Mouse (Mus musculus): ENCODE measurements around the gene Tnni1. TPM values are rescaled to one million over a fixed set of nuclear protein-coding genes. Genes with fewer than 3 reads are reported as not detected.

Tnni1 gene
- polyA plus RNA-seq, 1 experiment from 2014 or later = 89.0 TPM

DNA sequence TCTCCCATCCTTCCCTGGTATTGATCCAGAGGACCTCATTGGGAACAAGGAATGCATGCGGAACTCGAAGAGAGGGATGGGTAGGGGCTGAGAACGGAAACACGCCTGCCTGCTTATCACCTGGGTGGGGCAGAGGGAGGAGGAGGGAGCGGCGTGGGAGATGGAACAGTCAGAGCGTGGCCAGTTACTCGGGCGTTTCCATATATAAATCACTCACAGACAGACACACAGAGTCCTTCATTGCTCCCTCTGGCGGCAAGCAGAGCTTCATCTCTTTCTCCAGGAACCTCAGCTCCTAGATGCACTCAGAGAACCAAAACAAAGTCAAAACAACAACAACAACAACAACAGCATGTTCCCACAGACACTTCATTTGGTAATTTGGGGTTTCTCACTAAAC is 9.5 kb downstream of the Tnni1 start:
- H3K4me3 ChIP-seq (replicated peaks) = no peak overlapping the region
- no peak overlapping the region for H3K27ac ChIP-seq
- peaks cover 4% of the 10 kb centered on the region for H3K4me1 ChIP-seq (replicated peaks)
- no peak overlapping the region for H3K9ac ChIP-seq (replicated peaks)
- peaks cover 13% of the 10 kb centered on the region for H3K27me3 ChIP-seq
- no peak for ATAC-seq (ENCODE audit: insufficient number of reproducible peaks, insufficient read depth, low FRiP score, low TSS enrichment, low read depth)
- H3K9me3 ChIP-seq = no peaks in the 10 kb centered on the region
- H3K4me2 ChIP-seq = 0 out of 2 replicates have a peak overlapping the region, but pooled peaks have one; percentile 27
- WGBS = 31% methylated on average over 10 of the region's 10 CpGs
- no peaks in the 10 kb centered on the region for H3K36me3 ChIP-seq

- no peak overlapping the region for H3K4me2 ChIP-seq
- H3K27ac ChIP-seq = no peak overlapping the region
- H3K36me3 ChIP-seq = no peaks in the 10 kb centered on the region
- H3K9me3 ChIP-seq = no peaks in the 10 kb centered on the region
- peaks cover 14% of the 10 kb centered on the region for H3K4me1 ChIP-seq (replicated peaks)
- peaks cover 24% of the 10 kb centered on the region for H3K27me3 ChIP-seq
- WGBS = 9% methylated on average over 5 of the region's 5 CpGs
- no peak overlapping the region for H3K9ac ChIP-seq (replicated peaks)
- ATAC-seq (ENCODE audit: insufficient number of reproducible peaks, insufficient read depth, low FRiP score, low TSS enrichment, low read depth) = no peak
- no peak overlapping the region for H3K4me3 ChIP-seq (replicated peaks)
These were observed 10.6 kb downstream of the Tnni1 start for GRCm38 (mm10) chr1:135789815-135790214.

DNA sequence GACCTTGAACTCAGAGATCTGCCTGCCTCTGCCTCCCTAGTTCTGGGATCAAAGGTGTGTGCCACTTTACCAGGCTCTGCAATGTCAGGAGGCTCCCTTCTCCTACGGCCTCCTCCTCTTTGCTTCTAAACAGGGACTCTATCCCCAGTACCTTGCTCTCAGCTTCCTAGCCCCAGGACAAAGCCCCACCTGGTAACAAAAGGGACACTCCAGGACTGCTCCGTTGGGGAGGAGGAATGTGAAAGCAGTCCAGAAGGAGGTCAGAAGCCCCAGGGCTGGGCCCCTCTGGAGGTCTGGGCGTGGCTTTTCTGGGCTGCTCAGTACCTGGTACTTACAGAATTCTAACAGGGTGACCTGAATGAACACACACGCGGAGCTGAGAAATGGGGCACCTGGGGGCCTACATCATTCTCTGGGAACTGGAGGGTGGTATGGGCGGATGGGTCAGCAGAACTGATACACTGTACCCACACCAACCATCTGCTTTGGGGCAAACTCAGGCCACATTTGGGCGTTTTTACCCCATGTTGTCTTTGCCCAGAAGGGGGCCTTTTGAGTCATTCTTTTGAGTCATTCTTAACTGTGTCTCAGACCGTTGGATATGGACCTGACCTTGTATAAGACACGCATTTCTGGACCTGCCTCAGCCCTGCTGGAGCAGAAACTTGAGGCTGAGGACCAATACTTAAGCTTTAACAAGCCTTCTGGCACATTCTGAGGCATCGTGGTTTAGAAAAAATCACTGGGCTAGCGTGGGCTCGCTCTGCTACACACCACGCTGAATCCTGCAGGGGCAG is 13.1 kb downstream of the Tnni1 start:
- Histone ChIP-seq H3K27ac (no peak overlapping the region), H3K27me3 (peaks cover 35% of the 10 kb centered on the region), H3K4me2 (no peak overlapping the region), H3K9me3 (no peaks in the 10 kb centered on the region), H3K9ac (replicated peaks) (no peak overlapping the region), H3K36me3 (no peaks in the 10 kb centered on the region), H3K4me1 (replicated peaks) (peaks cover 15% of the 10 kb centered on the region), H3K4me3 (replicated peaks) (no peak overlapping the region)
- no peak for ATAC-seq (ENCODE audit: insufficient number of reproducible peaks, insufficient read depth, low FRiP score, low TSS enrichment, low read depth)
- WGBS = 67% methylated on average over 13 of the region's 13 CpGs

- no peak overlapping the region for H3K27ac ChIP-seq
- peak overlapping the region; percentile 26 for H3K4me3 ChIP-seq (replicated peaks)
- H3K36me3 ChIP-seq = no peaks in the 10 kb centered on the region
- H3K9ac ChIP-seq (replicated peaks) = no peak overlapping the region
- peak; percentile 24; the same call in 1 of the 2 replicates for ATAC-seq (ENCODE audit: insufficient number of reproducible peaks, insufficient read depth, low FRiP score, low TSS enrichment, low read depth)
- H3K9me3 ChIP-seq = no peaks in the 10 kb centered on the region
- peaks cover 35% of the 10 kb centered on the region for H3K27me3 ChIP-seq
- H3K4me1 ChIP-seq (replicated peaks) = peaks cover 15% of the 10 kb centered on the region
- peak overlapping the region; percentile 50 for H3K4me2 ChIP-seq
- WGBS = 13% methylated on average over 27 of the region's 27 CpGs
These were observed 14.4 kb downstream of the Tnni1 start for GRCm38 (mm10) chr1:135793370-135794215.

- peak overlapping the region; percentile 26; the same call in 1 of the 2 replicates for H3K4me3 ChIP-seq (replicated peaks)
- no peaks in the 10 kb centered on the region for H3K9me3 ChIP-seq
- H3K4me1 ChIP-seq (replicated peaks) = peaks cover 24% of the 10 kb centered on the region
- H3K36me3 ChIP-seq = no peaks in the 10 kb centered on the region
- H3K27me3 ChIP-seq = peaks cover 35% of the 10 kb centered on the region
- H3K4me2 ChIP-seq = peak overlapping the region; percentile 50
- peak; percentile 45; the same call in 1 of the 2 replicates for ATAC-seq (ENCODE audit: insufficient number of reproducible peaks, insufficient read depth, low FRiP score, low TSS enrichment, low read depth)
- no peak overlapping the region for H3K27ac ChIP-seq
- no peak overlapping the region for H3K9ac ChIP-seq (replicated peaks)
- WGBS = 31% methylated on average over 20 of the region's 20 CpGs
These were observed 15.2 kb downstream of the Tnni1 start for GRCm38 (mm10) chr1:135794216-135795134.

GRCm38 (mm10) chr1:135798492-135798891 is 19.3 kb downstream of the Tnni1 start:
- Histone ChIP-seq H3K36me3 (no peaks in the 10 kb centered on the region), H3K4me1 (replicated peaks) (peaks cover 38% of the 10 kb centered on the region), H3K4me3 (replicated peaks) (no peak overlapping the region), H3K9ac (replicated peaks) (no peak overlapping the region), H3K9me3 (no peaks in the 10 kb centered on the region), H3K27me3 (peaks cover 24% of the 10 kb centered on the region), H3K4me2 (no peak overlapping the region), H3K27ac (0 out of 2 replicates have a peak overlapping the region, but pooled peaks have one; percentile 37)
- 79% methylated on average over 1 of the region's 1 CpGs for WGBS
- no peak for ATAC-seq (ENCODE audit: insufficient number of reproducible peaks, insufficient read depth, low FRiP score, low TSS enrichment, low read depth)

DNA sequence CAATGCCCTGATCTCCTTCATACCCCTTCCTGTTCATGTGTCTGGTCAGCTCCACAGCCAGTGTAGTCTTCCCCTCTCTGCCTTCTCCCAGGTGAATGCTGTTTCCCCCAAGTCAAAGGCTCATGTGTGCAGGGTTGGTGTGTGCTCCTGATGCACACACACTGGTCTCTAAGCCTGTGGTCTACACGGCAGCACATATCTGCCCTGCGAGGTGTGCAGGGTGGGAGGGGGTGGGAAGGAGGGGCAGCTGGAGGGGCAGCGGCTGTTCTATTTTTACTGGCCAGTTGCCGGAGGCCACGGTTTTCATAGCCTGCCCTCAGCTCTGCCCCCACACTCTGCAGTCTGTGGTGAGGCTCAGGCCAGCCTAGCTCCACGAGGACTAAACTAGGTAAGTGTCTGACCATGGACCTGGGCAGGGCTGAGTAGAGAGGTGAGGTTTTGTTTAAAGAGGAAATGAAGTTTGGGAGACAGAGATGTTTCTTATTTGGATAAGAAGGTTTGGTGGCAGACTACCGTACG is 19.9 kb downstream of the Tnni1 start:
- 39% methylated on average over 8 of the region's 8 CpGs for whole genome bisulfite sequencing
- H3K9ac ChIP-seq (replicated peaks) = no peak overlapping the region
- H3K4me2 ChIP-seq = no peak overlapping the region
- H3K9me3 ChIP-seq = no peaks in the 10 kb centered on the region
- H3K27me3 ChIP-seq = peaks cover 18% of the 10 kb centered on the region
- peak; percentile 17; the same call in 1 of the 2 replicates for ATAC-seq (ENCODE audit: insufficient number of reproducible peaks, insufficient read depth, low FRiP score, low TSS enrichment, low read depth)
- peaks cover 31% of the 10 kb centered on the region for H3K4me1 ChIP-seq (replicated peaks)
- H3K4me3 ChIP-seq (replicated peaks) = no peak overlapping the region
- no peaks in the 10 kb centered on the region for H3K36me3 ChIP-seq
- H3K27ac ChIP-seq = peak overlapping the region; percentile 37; the same call in 1 of the 2 replicates

DNA sequence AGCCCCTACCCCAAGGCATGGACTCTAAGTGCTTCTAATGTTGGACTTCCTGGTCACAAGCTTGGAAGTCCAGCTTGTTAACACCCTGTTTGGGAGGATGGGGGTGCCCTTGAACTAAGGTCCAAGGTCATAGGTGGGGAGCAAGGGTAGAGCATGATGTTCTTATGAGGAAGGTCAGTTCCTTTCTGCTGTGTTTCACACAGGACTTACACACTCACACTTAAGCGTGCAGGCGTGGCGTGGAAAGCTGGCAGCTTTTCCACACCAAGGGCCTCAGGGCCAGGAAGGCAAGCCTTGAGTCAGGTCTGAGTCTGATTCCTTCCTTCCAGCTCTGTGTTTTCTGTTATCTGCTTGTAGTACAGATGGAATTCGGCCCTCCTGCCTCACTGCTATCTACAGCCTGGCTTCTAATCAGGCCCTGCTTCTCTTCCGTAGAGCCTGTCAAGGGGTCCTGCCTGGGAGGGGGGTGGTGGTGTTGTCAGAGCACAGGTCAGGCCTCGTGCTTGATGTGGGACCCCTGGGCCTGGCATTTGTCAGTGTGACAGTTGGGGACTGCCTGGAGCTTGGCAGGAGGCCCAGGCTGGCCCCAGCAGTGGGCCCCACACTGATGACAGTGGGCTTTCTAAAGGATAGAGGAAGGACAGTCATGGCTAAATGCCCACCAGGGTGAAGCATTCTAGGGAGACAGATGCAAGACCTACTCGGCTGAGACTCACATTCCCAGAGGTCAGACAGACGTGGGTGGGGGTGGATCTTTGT is 21.1 kb downstream of the Tnni1 start:
- 39% methylated on average over 8 of the region's 8 CpGs for WGBS
- 0 out of 2 replicates have a peak overlapping the region, but pooled peaks have one; percentile 35 for H3K27ac ChIP-seq
- no peak overlapping the region for H3K4me3 ChIP-seq (replicated peaks)
- peaks cover 24% of the 10 kb centered on the region for H3K4me1 ChIP-seq (replicated peaks)
- 0 out of 2 replicates have a peak, but pooled peaks cover 6% of the 10 kb centered on the region for H3K27me3 ChIP-seq
- no peaks in the 10 kb centered on the region for H3K36me3 ChIP-seq
- ATAC-seq (ENCODE audit: insufficient number of reproducible peaks, insufficient read depth, low FRiP score, low TSS enrichment, low read depth) = peak; percentile 29; the same call in 1 of the 2 replicates
- H3K4me2 ChIP-seq = no peak overlapping the region
- H3K9ac ChIP-seq (replicated peaks) = no peak overlapping the region; the same call in 1 of the 2 replicates
- no peaks in the 10 kb centered on the region for H3K9me3 ChIP-seq

DNA sequence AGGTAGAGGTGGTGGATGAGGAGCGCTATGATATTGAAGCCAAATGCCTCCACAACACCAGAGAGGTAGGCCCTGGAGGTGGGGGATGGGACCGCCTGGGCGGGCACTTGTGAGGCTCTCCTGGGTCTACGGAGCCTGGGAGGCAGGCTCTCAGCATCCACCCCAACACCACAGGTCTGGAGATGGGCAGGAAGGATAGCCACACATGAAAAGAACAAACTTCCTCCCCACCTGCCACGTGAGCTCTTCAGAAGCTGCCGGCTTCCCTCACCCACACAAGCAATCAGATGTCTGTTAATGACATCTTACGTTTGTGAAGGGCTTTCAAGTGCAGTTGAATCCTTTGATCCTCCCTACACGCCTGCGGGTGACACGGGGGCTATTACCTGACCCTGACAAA is 28.3 kb downstream of the Tnni1 start:
- Histone ChIP-seq H3K27ac (no peak overlapping the region), H3K4me2 (no peak overlapping the region)
- 14% methylated on average over 10 of the region's 10 CpGs for WGBS

GRCm38 (mm10) chr1:135810180-135810579 is 30.9 kb downstream of the Tnni1 start:
- H3K27me3 ChIP-seq = peaks cover 16% of the 10 kb centered on the region
- H3K36me3 ChIP-seq = no peaks in the 10 kb centered on the region
- H3K9me3 ChIP-seq = no peaks in the 10 kb centered on the region
- 45% methylated on average over 2 of the region's 2 CpGs for WGBS
- no peak for ATAC-seq (ENCODE audit: insufficient number of reproducible peaks, insufficient read depth, low FRiP score, low TSS enrichment, low read depth)
- H3K4me3 ChIP-seq (replicated peaks) = no peak overlapping the region
- H3K9ac ChIP-seq (replicated peaks) = no peak overlapping the region
- H3K4me2 ChIP-seq = no peak overlapping the region
- H3K27ac ChIP-seq = no peak overlapping the region
- peaks cover 9% of the 10 kb centered on the region for H3K4me1 ChIP-seq (replicated peaks)

More for the DNA sequence above, 28.3 kb downstream of the Tnni1 start:
- Histone ChIP-seq H3K9me3 (no peaks in the 10 kb centered on the region), H3K36me3 (no peaks in the 10 kb centered on the region), H3K4me1 (replicated peaks) (peaks cover 9% of the 10 kb centered on the region), H3K27me3 (peaks cover 16% of the 10 kb centered on the region), H3K4me3 (replicated peaks) (no peak overlapping the region), H3K9ac (replicated peaks) (no peak overlapping the region)
- no peak for ATAC-seq (ENCODE audit: insufficient number of reproducible peaks, insufficient read depth, low FRiP score, low TSS enrichment, low read depth)

Measured in limb, embryonic 12.5 days (tissue).